Mouse (Mus musculus): ENCODE measurements around the gene Samhd1. TPM values are rescaled to one million over a fixed set of nuclear protein-coding genes. Genes with fewer than 3 reads are reported as not detected.

Gene Samhd1
- polyA plus RNA-seq, 1 experiment from 2014 or later = 33.1 TPM

GRCm38 (mm10) chr2:157141962-157142361, 6.9 kb upstream of the Samhd1 start:
- DNase-seq (ENCODE audit: low spot score) = no peak

GRCm38 (mm10) chr2:157139251-157139802, 4.3 kb upstream of the Samhd1 start:
- no peak overlapping the region for H3K4me3 ChIP-seq (ENCODE audit: low read depth, low read length)
- WGBS = 70% methylated on average over 5 of the region's 5 CpGs
- H3K27me3 ChIP-seq (replicated peaks; ENCODE audit: control insufficient read depth, insufficient read depth, low read length) = no peaks in the 10 kb centered on the region
- H3K9ac ChIP-seq (ENCODE audit: low read depth, low read length) = no peak overlapping the region
- H3K4me1 ChIP-seq (replicated peaks; ENCODE audit: control insufficient read depth, insufficient read depth, low read length) = no peaks in the 10 kb centered on the region
- H3K9me3 ChIP-seq (ENCODE audit: control insufficient read depth, low read length) = no peaks in the 10 kb centered on the region
- ATAC-seq (replicated peaks; ENCODE audit: low FRiP score) (no peak), DNase-seq (ENCODE audit: low spot score) (no peak)
- no peak overlapping the region for H3K27ac ChIP-seq (ENCODE audit: low read depth, low read length)
- H3K36me3 ChIP-seq (ENCODE audit: control insufficient read depth, insufficient read depth, low read length) = no peaks in the 10 kb centered on the region
- no peak overlapping the region for H3K4me2 ChIP-seq

More at GRCm38 (mm10) chr2:157141962-157142361, 6.9 kb upstream of the Samhd1 start:
- Histone ChIP-seq H3K4me1 (replicated peaks; ENCODE audit: control insufficient read depth, insufficient read depth, low read length) (no peaks in the 10 kb centered on the region), H3K36me3 (ENCODE audit: control insufficient read depth, insufficient read depth, low read length) (no peaks in the 10 kb centered on the region), H3K4me3 (ENCODE audit: low read depth, low read length) (no peak overlapping the region), H3K27me3 (replicated peaks; ENCODE audit: control insufficient read depth, insufficient read depth, low read length) (no peaks in the 10 kb centered on the region), H3K9ac (ENCODE audit: low read depth, low read length) (no peak overlapping the region), H3K4me2 (no peak overlapping the region), H3K27ac (ENCODE audit: low read depth, low read length) (no peak overlapping the region), H3K9me3 (ENCODE audit: control insufficient read depth, low read length) (no peaks in the 10 kb centered on the region)
- ATAC-seq (replicated peaks; ENCODE audit: low FRiP score) = no peak
- WGBS = 59% methylated on average over 4 of the region's 4 CpGs

GRCm38 (mm10) chr2:157138808-157139207, 3.7 kb upstream of the Samhd1 start:
- DNase-seq (ENCODE audit: low spot score) (no peak), ATAC-seq (replicated peaks; ENCODE audit: low FRiP score) (no peak)
- 60% methylated on average over 5 of the region's 5 CpGs for WGBS
- no peaks in the 10 kb centered on the region for H3K36me3 ChIP-seq (ENCODE audit: control insufficient read depth, insufficient read depth, low read length)
- H3K4me3 ChIP-seq (ENCODE audit: low read depth, low read length) = no peak overlapping the region
- H3K27me3 ChIP-seq (replicated peaks; ENCODE audit: control insufficient read depth, insufficient read depth, low read length) = no peaks in the 10 kb centered on the region
- H3K27ac ChIP-seq (ENCODE audit: low read depth, low read length) = no peak overlapping the region
- no peaks in the 10 kb centered on the region; the same call in 1 of the 2 replicates for H3K4me1 ChIP-seq (replicated peaks; ENCODE audit: control insufficient read depth, insufficient read depth, low read length)
- no peaks in the 10 kb centered on the region for H3K9me3 ChIP-seq (ENCODE audit: control insufficient read depth, low read length)
- no peak overlapping the region for H3K4me2 ChIP-seq
- no peak overlapping the region for H3K9ac ChIP-seq (ENCODE audit: low read depth, low read length)

GRCm38 (mm10) chr2:157137959-157138731, 3.1 kb upstream of the Samhd1 start:
- no peak overlapping the region for H3K27ac ChIP-seq (ENCODE audit: low read depth, low read length)
- DNase-seq (ENCODE audit: low spot score) = no peak
- no peaks in the 10 kb centered on the region for H3K9me3 ChIP-seq (ENCODE audit: control insufficient read depth, low read length)

GRCm38 (mm10) chr2:157136646-157137045, 1.6 kb upstream of the Samhd1 start:
- Histone ChIP-seq H3K4me3 (ENCODE audit: low read depth, low read length) (no peak overlapping the region), H3K36me3 (ENCODE audit: control insufficient read depth, insufficient read depth, low read length) (no peaks in the 10 kb centered on the region), H3K9ac (ENCODE audit: low read depth, low read length) (no peak overlapping the region), H3K4me2 (no peak overlapping the region), H3K27ac (ENCODE audit: low read depth, low read length) (no peak overlapping the region), H3K4me1 (replicated peaks; ENCODE audit: control insufficient read depth, insufficient read depth, low read length) (peaks cover 11% of the 10 kb centered on the region), H3K27me3 (replicated peaks; ENCODE audit: control insufficient read depth, insufficient read depth, low read length) (no peaks in the 10 kb centered on the region), H3K9me3 (ENCODE audit: control insufficient read depth, low read length) (no peaks in the 10 kb centered on the region)
- ATAC-seq (replicated peaks; ENCODE audit: low FRiP score) (no peak), DNase-seq (ENCODE audit: low spot score) (no peak)
- WGBS = 72% methylated on average over 2 of the region's 2 CpGs

More at GRCm38 (mm10) chr2:157137959-157138731, 3.1 kb upstream of the Samhd1 start:
- Histone ChIP-seq H3K4me3 (ENCODE audit: low read depth, low read length) (no peak overlapping the region), H3K4me2 (no peak overlapping the region), H3K27me3 (replicated peaks; ENCODE audit: control insufficient read depth, insufficient read depth, low read length) (no peaks in the 10 kb centered on the region), H3K4me1 (replicated peaks; ENCODE audit: control insufficient read depth, insufficient read depth, low read length) (peaks cover 3% of the 10 kb centered on the region; the same call in 1 of the 2 replicates), H3K36me3 (ENCODE audit: control insufficient read depth, insufficient read depth, low read length) (no peaks in the 10 kb centered on the region), H3K9ac (ENCODE audit: low read depth, low read length) (no peak overlapping the region)
- 60% methylated on average over 9 of the region's 9 CpGs for WGBS
- ATAC-seq (replicated peaks; ENCODE audit: low FRiP score) = no peak

GRCm38 (mm10) chr2:157136176-157136575, 1.1 kb upstream of the Samhd1 start:
- H3K9me3 ChIP-seq (ENCODE audit: control insufficient read depth, low read length) = no peaks in the 10 kb centered on the region
- no peak overlapping the region for H3K4me3 ChIP-seq (ENCODE audit: low read depth, low read length)
- H3K27ac ChIP-seq (ENCODE audit: low read depth, low read length) = no peak overlapping the region
- peaks cover 11% of the 10 kb centered on the region for H3K4me1 ChIP-seq (replicated peaks; ENCODE audit: control insufficient read depth, insufficient read depth, low read length)
- H3K27me3 ChIP-seq (replicated peaks; ENCODE audit: control insufficient read depth, insufficient read depth, low read length) = no peaks in the 10 kb centered on the region
- 87% methylated on average over 4 of the region's 4 CpGs for WGBS
- H3K36me3 ChIP-seq (ENCODE audit: control insufficient read depth, insufficient read depth, low read length) = no peaks in the 10 kb centered on the region
- H3K4me2 ChIP-seq = no peak overlapping the region
- no peak for ATAC-seq (replicated peaks; ENCODE audit: low FRiP score)
- no peak for DNase-seq (ENCODE audit: low spot score)
- no peak overlapping the region for H3K9ac ChIP-seq (ENCODE audit: low read depth, low read length)

- peak overlapping the region; percentile 85 for H3K4me2 ChIP-seq
- ATAC-seq (replicated peaks; ENCODE audit: low FRiP score) (no peak), DNase-seq (ENCODE audit: low spot score) (no peak)
- H3K27me3 ChIP-seq (replicated peaks; ENCODE audit: control insufficient read depth, insufficient read depth, low read length) = no peaks in the 10 kb centered on the region
- H3K9ac ChIP-seq (ENCODE audit: low read depth, low read length) = peak overlapping the region; percentile 71
- WGBS = 82% methylated on average over 10 of the region's 10 CpGs
- peak overlapping the region; percentile 52 for H3K27ac ChIP-seq (ENCODE audit: low read depth, low read length)
- no peaks in the 10 kb centered on the region for H3K9me3 ChIP-seq (ENCODE audit: control insufficient read depth, low read length)
- peak overlapping the region; percentile 72 for H3K4me3 ChIP-seq (ENCODE audit: low read depth, low read length)
- no peaks in the 10 kb centered on the region for H3K36me3 ChIP-seq (ENCODE audit: control insufficient read depth, insufficient read depth, low read length)
- peaks cover 11% of the 10 kb centered on the region for H3K4me1 ChIP-seq (replicated peaks; ENCODE audit: control insufficient read depth, insufficient read depth, low read length)
These were observed 560 bp upstream of the Samhd1 start for GRCm38 (mm10) chr2:157135529-157136120.

- under 1% methylated on average over 25 of the region's 25 CpGs for WGBS
- peak overlapping the region; percentile 72 for H3K4me3 ChIP-seq (ENCODE audit: low read depth, low read length)
- H3K4me1 ChIP-seq (replicated peaks; ENCODE audit: control insufficient read depth, insufficient read depth, low read length) = peaks cover 11% of the 10 kb centered on the region
- ATAC-seq (replicated peaks; ENCODE audit: low FRiP score) = peak; percentile 55
- H3K27ac ChIP-seq (ENCODE audit: low read depth, low read length) = peak overlapping the region; percentile 60
- peak overlapping the region; percentile 71 for H3K9ac ChIP-seq (ENCODE audit: low read depth, low read length)
- no peaks in the 10 kb centered on the region for H3K36me3 ChIP-seq (ENCODE audit: control insufficient read depth, insufficient read depth, low read length)
- DNase-seq (ENCODE audit: low spot score) = no peak
- no peaks in the 10 kb centered on the region for H3K9me3 ChIP-seq (ENCODE audit: control insufficient read depth, low read length)
- no peaks in the 10 kb centered on the region for H3K27me3 ChIP-seq (replicated peaks; ENCODE audit: control insufficient read depth, insufficient read depth, low read length)
- H3K4me2 ChIP-seq = peak overlapping the region; percentile 85
These were observed 560 bp downstream of the Samhd1 start for GRCm38 (mm10) chr2:157134479-157134931.
